Comparison of ENCODE assay signal across 8 mouse cellular contexts in genomic region chr19:15925719-15926045, GRCm38 (mm10). TPM values are rescaled to one million over a fixed set of nuclear protein-coding genes. Genes with fewer than 3 reads are reported as not detected.
DNase-seq lines count a peak whose midpoint lies in the region; ATAC-seq and TF ChIP-seq lines count a peak whose summit lies in the region.

No protein-coding gene starts in this region.

- peaks cover 4% of the 10 kb centered on the region in 2 experiments; a peak in 3 of 4 replicates for H3K4me1 ChIP-seq in ES-E14 (ENCODE audit: control insufficient read depth in 2 of 2, insufficient read depth in 2 of 2, low read length in 2 of 2, poor library complexity in 1 of 2)
- H3K4me1 ChIP-seq in hindbrain, embryonic 13.5 days (replicated peaks), result peaks cover 22% of the 10 kb centered on the region
- peaks cover 21% of the 10 kb centered on the region for H3K4me1 ChIP-seq in lung, embryonic 16.5 days (replicated peaks; ENCODE audit: control insufficient read depth, insufficient read depth, low read length)

- H3K9ac ChIP-seq in ES-E14 (ENCODE audit: insufficient read depth, low read depth, low read length, poor library complexity, severe bottlenecking), result no peak overlapping the region
- H3K9ac ChIP-seq in hindbrain, embryonic 13.5 days, result no peak overlapping the region
- H3K9ac ChIP-seq in lung, embryonic 16.5 days (ENCODE audit: low read length), result peak overlapping the region; percentile 80

- no peak overlapping the region for H3K27ac ChIP-seq in ES-E14 (ENCODE audit: insufficient read depth, low read depth, low read length, poor library complexity, severe bottlenecking)
- H3K27ac ChIP-seq in hindbrain, embryonic 13.5 days, result peak overlapping the region; percentile 82
- H3K27ac ChIP-seq in lung, embryonic 16.5 days (ENCODE audit: low read length), result peak overlapping the region; percentile 98

- H3K27me3 ChIP-seq in hindbrain, embryonic 13.5 days, result peaks cover 10% of the 10 kb centered on the region; the same call in 1 of the 2 replicates
- H3K27me3 ChIP-seq in lung, embryonic 16.5 days (ENCODE audit: control insufficient read depth, insufficient read depth, low read depth, low read length), result no peaks in the 10 kb centered on the region

- H3K4me2 ChIP-seq in hindbrain, embryonic 13.5 days, result peak overlapping the region; percentile 93
- H3K4me2 ChIP-seq in lung, embryonic 16.5 days (ENCODE audit: low read depth, low read length), result peak overlapping the region; percentile 98

- H3K36me3 ChIP-seq in ES-E14 (ENCODE audit: control insufficient read depth, insufficient read depth, low read length, poor library complexity, severe bottlenecking), result peaks cover 3% of the 10 kb centered on the region
- H3K36me3 ChIP-seq in hindbrain, embryonic 13.5 days, result no peaks in the 10 kb centered on the region
- no peaks in the 10 kb centered on the region for H3K36me3 ChIP-seq in lung, embryonic 16.5 days (ENCODE audit: control insufficient read depth, insufficient read depth, low read length)

- in situ Hi-C loops in ES-E14 (cut with MboI; ENCODE audit: low sequenced_read_pairs in 2 of 2, unreplicated experiment in 2 of 2), result no loop called here

- peak overlapping the region; percentile 50 to 92; a peak in 3 of 4 replicates for H3K4me3 ChIP-seq in ES-E14 (ENCODE audit: insufficient read depth in 1 of 2, low read depth in 1 of 2, low read length in 2 of 2, poor library complexity in 1 of 2, severe bottlenecking in 1 of 2)
- H3K4me3 ChIP-seq in hindbrain, embryonic 13.5 days, result peak overlapping the region; percentile 70
- peak overlapping the region; percentile 81 for H3K4me3 ChIP-seq in lung, embryonic 16.5 days (ENCODE audit: low read length)

- peak; percentile 49 for ATAC-seq in hindbrain, embryonic 13.5 days (ENCODE audit: low FRiP score)
- ATAC-seq in lung, embryonic 16.5 days (ENCODE audit: low read depth), result peak; percentile 80
- ATAC-seq in granulocyte monocyte progenitor cell, adult 5-6 weeks (replicated peaks; ENCODE audit: poor library complexity, severe bottlenecking), result no peak

- 10% methylated on average over 4 of the region's 4 CpGs for WGBS in hindbrain, embryonic 13.5 days
- 5% methylated on average over 4 of the region's 4 CpGs for WGBS in lung, embryonic 16.5 days

- DNase-seq in ES-E14 (ENCODE audit: low read depth, low spot score), result no peak
- peak; percentile 21 for DNase-seq in c-Kit-positive CD71-positive TER-119-positive erythroid progenitor cells, embryonic 14.5 days (ENCODE audit: low spot score)
- peak; percentile 36 to 75 for DNase-seq in frontal cortex, postnatal 36 days (ENCODE audit: low spot score in 2 of 2)
- DNase-seq in layer of hippocampus, postnatal 14 days (ENCODE audit: low spot score in 2 of 2), result peak; percentile 55 to 86
- peak; percentile 64 for DNase-seq in right cerebral cortex, postnatal 14 days

- H3K9me3 ChIP-seq in ES-E14 (ENCODE audit: control insufficient read depth, insufficient read depth, low read depth, low read length), result no peaks in the 10 kb centered on the region
- H3K9me3 ChIP-seq in hindbrain, embryonic 13.5 days, result no peaks in the 10 kb centered on the region
- H3K9me3 ChIP-seq in lung, embryonic 16.5 days (ENCODE audit: control insufficient read depth, low read length), result no peaks in the 10 kb centered on the region

TF ChIP-seq in ES-E14, 5 proteins besides CTCF, POLR2A, EP300 and RAD21:
- TF ChIP-seq MAFK (IDR thresholded peaks at IDR 0.05; ENCODE audit: insufficient read depth, low read depth, low read length), result no peak
- no peak for TF ChIP-seq HCFC1 (IDR thresholded peaks at IDR 0.05; ENCODE audit: borderline replicate concordance, insufficient read depth, low read length)
- no peak for TF ChIP-seq ZC3H11A (IDR thresholded peaks at IDR 0.05; ENCODE audit: borderline replicate concordance, low read depth, low read length)
- no peak for TF ChIP-seq CHD2 (IDR thresholded peaks at IDR 0.05; ENCODE audit: low read depth, low read length)
- TF ChIP-seq ZNF384 (IDR thresholded peaks at IDR 0.05; ENCODE audit: low read depth, low read length), result no peak

RNA-seq across cellular contexts. Expression of gene Psat1, which starts 21.5 kb away (rescaled TPM):
- total RNA-seq in ES-E14 (2012; rRNA removed), result 183 and 203 TPM in 2 replicates
- 87.6 and 116 TPM in 2 replicates for polyA plus RNA-seq in hindbrain, embryonic 13.5 days (2015; fragmentation: Nextera tagmentation; extraction: Ambion mirVana)
- 100 to 1,000 TPM; 117 to 123 TPM for total RNA-seq in layer of hippocampus, postnatal 14 days (2021)
- 148 and 159 TPM in 2 replicates for polyA plus RNA-seq in lung, embryonic 16.5 days (2015; fragmentation: Nextera tagmentation; extraction: Ambion mirVana)
- total RNA-seq in granulocyte monocyte progenitor cell, adult 5-6 weeks (2014; fragmentation: Nextera tagmentation), result 91.8 and 95.8 TPM in 2 replicates
- total RNA-seq in granulocyte monocyte progenitor cell, adult 5-6 weeks (2017), result 104 and 128 TPM in 2 replicates

RNA-seq across cellular contexts. Expression of gene Cep78, which starts 59.1 kb away (rescaled TPM):
- total RNA-seq in ES-E14 (2012; rRNA removed), result 19.5 and 20.5 TPM in 2 replicates
- 38.7 and 41.4 TPM in 2 replicates for polyA plus RNA-seq in hindbrain, embryonic 13.5 days (2015; fragmentation: Nextera tagmentation; extraction: Ambion mirVana)
- 10 to 100 TPM; 11.7 to 12.6 TPM for total RNA-seq in layer of hippocampus, postnatal 14 days (2021)
- 24.5 and 26.1 TPM in 2 replicates for polyA plus RNA-seq in lung, embryonic 16.5 days (2015; fragmentation: Nextera tagmentation; extraction: Ambion mirVana)
- total RNA-seq in granulocyte monocyte progenitor cell, adult 5-6 weeks (2014; fragmentation: Nextera tagmentation), result 14.8 and 23.3 TPM in 2 replicates
- 23.0 and 27.9 TPM in 2 replicates for total RNA-seq in granulocyte monocyte progenitor cell, adult 5-6 weeks (2017)
